Mouse (Mus musculus) spleen, adult 2 months (tissue): Measurements from ENCODE around the gene Arih1.

ENCODE experiments used
- CTCF ChIP-seq: fragments of 200-500 bp; IDR thresholded peaks from 2 replicates; pipeline ENCODE4 v1.5.1; 2011; ENCODE audit warnings: mild to moderate bottlenecking, inconsistent platforms; ENCODE audit not compliant: insufficient read depth, insufficient read length, insufficient replicate concordance; ENCODE audit errors: extremely low read depth
- POLR2A ChIP-seq: fragments of 200-500 bp; IDR thresholded peaks from 2 replicates; pipeline ENCODE4 v1.6.1; 2011; ENCODE audit warnings: low read depth, low read length, inconsistent platforms

- no peak for TF ChIP-seq CTCF
- TF ChIP-seq POLR2A: no peak
These were observed 41.9 kb upstream of the Arih1 start for GRCm38 (mm10) chr9:59528274-59528673.
